Mouse (Mus musculus): ENCODE measurements at regions not wholly inside any gene's neighbourhood (a gene's known extent, or its start where the extent isn't known, plus 50 kb on each side); places are given as distances from the start of the nearest gene placed in this dataset.
A peak's percentile ranks its signal among the peaks of the same experiment; 100 is the strongest.

- DNase-seq (ENCODE audit: low spot score in 2 of 2) = peak in 1 of 2 experiments; percentile 13
Observed at GRCm38 (mm10) chr5:147794711-147795532, 65.3 kb upstream of the Pomp start.

- peak in 1 of 2 experiments; percentile 14 for DNase-seq (ENCODE audit: low spot score in 2 of 2)
Observed at GRCm38 (mm10) chr5:147793059-147793458, 67.2 kb upstream of the Pomp start.

GRCm38 (mm10) chr5:147792638-147793037, 66.8 kb upstream of the Flt1 start:
- peak in 1 of 2 experiments; percentile 1 for DNase-seq (ENCODE audit: low spot score in 2 of 2)

- no peak for DNase-seq (ENCODE audit: low spot score in 2 of 2)
Observed at GRCm38 (mm10) chr5:147791121-147791520, 65.3 kb upstream of the Flt1 start.

GRCm38 (mm10) chr5:147788496-147788895, 62.7 kb upstream of the Flt1 start:
- peak in 1 of 2 experiments; percentile 12 for DNase-seq (ENCODE audit: low spot score in 2 of 2)

GRCm38 (mm10) chr5:147786857-147787256, 61.0 kb upstream of the Flt1 start:
- DNase-seq (ENCODE audit: low spot score in 2 of 2) = no peak

GRCm38 (mm10) chr5:147784159-147784558, 58.3 kb upstream of the Flt1 start:
- peak in 1 of 2 experiments; percentile 9 for DNase-seq (ENCODE audit: low spot score in 2 of 2)

GRCm38 (mm10) chr5:147783476-147783875, 57.7 kb upstream of the Flt1 start:
- peak in 1 of 2 experiments; percentile 7 for DNase-seq (ENCODE audit: low spot score in 2 of 2)

GRCm38 (mm10) chr5:147782761-147783160, 57.0 kb upstream of the Flt1 start:
- peak in 1 of 2 experiments; percentile 9 for DNase-seq (ENCODE audit: low spot score in 2 of 2)

GRCm38 (mm10) chr5:147782241-147782681, 56.5 kb upstream of the Flt1 start:
- peak in 1 of 2 experiments; percentile 17 for DNase-seq (ENCODE audit: low spot score in 2 of 2)

GRCm38 (mm10) chr5:147781215-147781614, 55.4 kb upstream of the Flt1 start:
- no peak for DNase-seq (ENCODE audit: low spot score in 2 of 2)

- DNase-seq (ENCODE audit: low spot score in 2 of 2) = no peak
Observed at GRCm38 (mm10) chr5:147778557-147778956, 52.7 kb upstream of the Flt1 start.
